Mouse (Mus musculus) intestine, embryonic 15.5 days (tissue): ENCODE data around the gene Vmn2r114. TPM values are rescaled to one million over a fixed set of nuclear protein-coding genes. Genes with fewer than 3 reads are reported as not detected.
"Not testable (repeated sequence)": the region's sequence is repeated elsewhere in the genome, so short reads cannot be mapped to it uniquely, and the experiment has no call there.

Experiments
- ATAC-seq: fragments of 200-750 bp; cut with Nextera tagmentation; 2 replicates; pipeline ENCODE4 v1.8.0; 2017; ENCODE audit warnings: moderate TSS enrichment, moderate library complexity
- H3K27ac ChIP-seq: fragments of 300-500 bp; sonication (generic); 2 replicates; pipeline ENCODE4 v1.5.1; 2015; ENCODE audit warnings: mild to moderate bottlenecking, inconsistent platforms
- H3K27me3 ChIP-seq: fragments of 300-500 bp; sonication (generic); replicated peaks from 2 replicates; pipeline ENCODE4 v1.6.1; 2015; ENCODE audit warnings: inconsistent platforms
- H3K36me3 ChIP-seq: fragments of 300-500 bp; sonication (generic); 2 replicates; pipeline ENCODE4 v1.6.1; 2015; ENCODE audit warnings: inconsistent platforms
- H3K4me1 ChIP-seq: fragments of 300-500 bp; sonication (generic); replicated peaks from 2 replicates; pipeline ENCODE4 v1.6.1; 2015; ENCODE audit warnings: inconsistent platforms
- H3K4me2 ChIP-seq: fragments of 300-500 bp; sonication (generic); replicated peaks from 2 replicates; pipeline ENCODE4 v1.6.1; 2015; ENCODE audit warnings: mild to moderate bottlenecking, inconsistent platforms
- H3K4me3 ChIP-seq: fragments of 300-500 bp; sonication (generic); replicated peaks from 2 replicates; pipeline ENCODE4 v1.5.1; 2015; ENCODE audit warnings: inconsistent platforms
- H3K9ac ChIP-seq: fragments of 300-500 bp; sonication (generic); 2 replicates; pipeline ENCODE4 v1.6.1; 2015; ENCODE audit warnings: inconsistent platforms
- H3K9me3 ChIP-seq: fragments of 300-500 bp; sonication (generic); 2 replicates; pipeline ENCODE4 v1.6.1; 2016; ENCODE audit warnings: inconsistent platforms
- WGBS: fragments of 180-500 bp; shearing (Covaris S2); methylation state at CpG from one replicate; pipeline ENCODE4 v1.1.7; 2015; 5-methylcytosine and 5-hydroxymethylcytosine counted together
- polyA plus RNA-seq: library from polyadenylated mRNA; unstranded; fragments of >200 nt; fragmentation: Nextera tagmentation; extraction: Ambion mirVana; gene quantifications from 2 replicates; pipeline ENCODE4 v1.2.1, GENCODE M21; 2015

The Vmn2r114 gene
- not detected in 2 replicates for polyA plus RNA-seq

DNA sequence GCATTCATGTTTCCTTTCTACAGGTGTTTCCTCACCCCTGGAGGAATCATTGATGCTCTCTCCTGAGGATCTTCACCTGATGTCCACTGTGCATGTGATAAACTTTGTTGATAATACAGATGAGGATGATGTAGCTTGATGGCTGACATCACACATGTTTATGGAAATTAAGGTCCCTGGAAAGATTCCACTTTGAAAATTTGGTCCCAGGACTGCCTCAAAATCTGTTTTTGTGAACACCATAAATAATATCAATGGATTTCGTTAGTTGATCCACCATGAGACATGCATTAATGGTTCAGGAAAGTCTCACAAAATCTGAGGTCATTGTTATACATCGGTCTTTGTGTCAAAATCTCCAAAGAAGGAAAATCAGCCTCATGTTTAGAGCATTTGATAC is at the start of gene Vmn2r114:
Gene Vmn2r114, minus strand, starts transcription at position 101 of the 400 bp plus-strand sequence.
- H3K4me3 ChIP-seq, H3K9ac ChIP-seq, ATAC-seq, H3K27ac ChIP-seq, H3K4me1 ChIP-seq, H3K27me3 ChIP-seq, H3K4me2 ChIP-seq, H3K9me3 ChIP-seq, H3K36me3 ChIP-seq: not testable (repeated sequence)
- 67% methylated on average over 2 of the region's 2 CpGs for WGBS

DNA sequence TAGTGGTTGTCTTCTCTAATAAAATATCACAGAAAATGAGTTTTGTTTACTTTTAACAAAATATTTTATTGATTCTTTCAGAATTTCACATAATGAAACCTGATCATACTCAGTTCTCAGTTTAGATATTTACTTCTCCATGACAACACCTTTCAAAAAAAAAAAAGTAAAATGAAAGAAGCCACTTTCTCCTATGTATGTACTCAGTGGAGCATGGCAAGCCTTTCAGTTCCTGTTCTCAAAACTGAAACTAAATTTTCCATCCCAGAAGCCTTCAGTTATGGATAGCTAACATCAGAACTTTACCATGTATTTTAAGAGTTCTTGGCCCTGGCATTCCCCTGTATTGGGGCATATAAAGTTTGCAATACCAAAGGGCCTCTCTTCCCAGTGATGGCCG is 39.3 kb upstream of the Vmn2r114 start:
- no peak for ATAC-seq
- H3K36me3 ChIP-seq = no peaks in the 10 kb centered on the region
- no peak overlapping the region for H3K4me2 ChIP-seq
- H3K4me3 ChIP-seq = no peak overlapping the region
- H3K9me3 ChIP-seq = no peaks in the 10 kb centered on the region
- no peak overlapping the region for H3K9ac ChIP-seq
- 68% methylated on average over 1 of the region's 1 CpGs for WGBS
- H3K4me1 ChIP-seq = no peaks in the 10 kb centered on the region
- H3K27ac ChIP-seq = no peak overlapping the region
- H3K27me3 ChIP-seq = no peaks in the 10 kb centered on the region

DNA sequence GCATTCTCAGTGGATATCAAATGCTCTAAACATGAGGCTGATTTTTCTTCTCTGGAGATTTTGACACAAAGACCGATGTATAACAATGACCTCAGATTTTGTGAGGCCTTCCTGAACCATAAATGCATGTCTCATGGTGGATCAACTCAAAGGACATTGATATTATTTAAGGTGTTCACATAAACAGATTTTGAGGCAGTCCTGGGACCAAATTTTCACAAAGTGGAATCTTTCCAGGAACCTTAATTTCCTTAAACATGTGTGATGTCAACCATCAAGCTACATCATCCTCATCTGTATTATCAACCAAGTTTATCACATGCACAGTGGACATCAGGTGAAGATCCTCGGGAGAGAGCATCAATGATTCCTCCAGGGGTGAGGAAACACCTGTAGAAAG is 31.1 kb upstream of the Vmn2r114 start, which contains the start of gene Vmn2r115:
Gene Vmn2r115, plus strand, starts transcription at position 301 of the 400 bp plus-strand sequence.
- 52% methylated on average over 2 of the region's 2 CpGs for WGBS
- H3K27ac ChIP-seq, H3K36me3 ChIP-seq, ATAC-seq, H3K4me2 ChIP-seq, H3K9ac ChIP-seq, H3K4me3 ChIP-seq, H3K4me1 ChIP-seq, H3K27me3 ChIP-seq, H3K9me3 ChIP-seq: not testable (repeated sequence)

DNA sequence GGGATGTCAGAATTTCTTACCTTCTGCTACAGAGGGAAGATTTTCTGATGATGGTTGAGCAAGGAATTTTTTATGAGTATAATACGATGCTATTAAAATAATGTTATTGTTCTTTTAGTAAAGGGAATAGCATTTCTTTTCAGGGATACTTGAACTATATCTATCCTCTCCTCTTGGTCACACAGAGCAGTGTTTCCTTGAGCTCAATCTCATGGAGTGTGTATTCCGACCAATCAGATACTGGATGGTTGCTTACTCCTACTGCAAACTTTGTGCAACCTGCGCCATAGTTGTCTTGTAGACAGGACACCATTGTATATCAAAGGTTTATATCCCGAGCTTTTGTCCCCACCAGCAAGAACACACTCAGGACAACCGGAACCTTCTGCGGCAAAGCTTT is 18.3 kb upstream of the Vmn2r114 start:
- no peaks in the 10 kb centered on the region for H3K4me1 ChIP-seq
- no peaks in the 10 kb centered on the region for H3K27me3 ChIP-seq
- H3K9ac ChIP-seq = no peak overlapping the region
- no peaks in the 10 kb centered on the region for H3K36me3 ChIP-seq
- ATAC-seq = no peak
- H3K4me2 ChIP-seq = no peak overlapping the region
- WGBS = 74% methylated on average over 6 of the region's 6 CpGs
- H3K9me3 ChIP-seq = no peaks in the 10 kb centered on the region
- H3K4me3 ChIP-seq = no peak overlapping the region
- no peak overlapping the region for H3K27ac ChIP-seq

Other genes with a start within 250 kb of the Vmn2r114 start
- 7.2 and 8.3 TPM in 2 replicates for gene Zfp40, start 119.3 kb downstream of the Vmn2r114 start, polyA plus RNA-seq
- gene Vmn2r115, start 31.2 kb upstream of the Vmn2r114 start, polyA plus RNA-seq = not detected in 2 replicates
- gene Vmn2r116, start 72.1 kb upstream of the Vmn2r114 start, polyA plus RNA-seq = not detected in 2 replicates
- not detected in 2 replicates for gene Vmn2r117, start 167.2 kb upstream of the Vmn2r114 start, polyA plus RNA-seq